Mouse (Mus musculus) left cerebral cortex, adult 18-20 months (tissue): ENCODE results near the gene Cyp2d22. TPM values are rescaled to one million over a fixed set of nuclear protein-coding genes. Genes with fewer than 3 reads are reported as not detected.
A peak's percentile ranks its signal among the peaks of the same experiment; 100 is the strongest.

Experiments used
- DNase-seq, 2 experiments: peaks; one replicate each; pipeline ENCODE4 v3.0.0; 2021 to 2022; ENCODE audit warnings: low spot score in 2 of 2, mixed read lengths in 1 of 2
- total RNA-seq, 2 experiments: library from RNA; stranded (reverse); gene quantifications; 2 replicates each; pipeline ENCODE4 v1.2.3; 2021

Gene Cyp2d22
- total RNA-seq, 2 experiments from 2014 or later: 36.4 to 40.9 TPM

GRCm38 (mm10) chr15:82347852-82348251 lies 32.2 kb downstream of the Cyp2d22 start:
- DNase-seq: no peak

- no peak for DNase-seq
Measured at GRCm38 (mm10) chr15:82347303-82347676, 32.8 kb downstream of the Cyp2d22 start.

- no peak for DNase-seq
Measured at GRCm38 (mm10) chr15:82346580-82347302, 33.3 kb downstream of the Cyp2d22 start.

DNA sequence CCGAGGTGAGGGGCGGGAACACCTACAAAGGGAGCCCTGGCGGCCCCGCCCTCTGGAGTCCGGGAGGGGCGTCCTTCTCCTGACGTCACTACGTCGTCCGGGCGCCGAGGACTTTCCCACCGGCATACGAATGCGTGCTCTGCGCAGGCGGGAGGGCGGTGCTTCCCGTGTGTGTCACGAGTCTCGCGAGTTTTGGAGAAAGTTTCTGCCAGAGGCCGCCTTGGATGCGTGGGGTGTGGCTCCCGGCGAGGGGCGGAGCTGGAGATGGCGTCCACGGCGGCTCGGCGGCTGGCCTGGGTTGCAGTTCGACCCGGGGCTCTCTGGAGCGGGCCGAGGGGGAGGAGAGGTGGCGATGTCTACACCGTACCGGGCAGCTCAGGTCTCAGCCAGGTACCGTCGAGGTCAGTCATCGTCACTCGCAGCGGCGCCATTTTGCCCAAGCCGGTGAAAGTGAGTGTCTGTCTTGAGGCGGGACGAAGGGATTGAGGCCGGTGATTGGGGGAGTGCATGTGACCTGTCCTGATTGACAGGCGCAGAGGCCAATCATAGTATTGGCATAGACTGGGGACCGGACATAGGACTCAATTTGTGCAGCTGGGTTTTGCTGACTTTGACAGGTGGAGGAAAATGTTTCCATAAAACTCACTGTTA lies 34.1 kb downstream of the Cyp2d22 start:
- peak; percentile 97 for DNase-seq

- DNase-seq: no peak
Measured at GRCm38 (mm10) chr15:82344971-82345370, 35.1 kb downstream of the Cyp2d22 start.

- DNase-seq: no peak
Measured at GRCm38 (mm10) chr15:82343368-82344287, 36.4 kb downstream of the Cyp2d22 start.

DNA sequence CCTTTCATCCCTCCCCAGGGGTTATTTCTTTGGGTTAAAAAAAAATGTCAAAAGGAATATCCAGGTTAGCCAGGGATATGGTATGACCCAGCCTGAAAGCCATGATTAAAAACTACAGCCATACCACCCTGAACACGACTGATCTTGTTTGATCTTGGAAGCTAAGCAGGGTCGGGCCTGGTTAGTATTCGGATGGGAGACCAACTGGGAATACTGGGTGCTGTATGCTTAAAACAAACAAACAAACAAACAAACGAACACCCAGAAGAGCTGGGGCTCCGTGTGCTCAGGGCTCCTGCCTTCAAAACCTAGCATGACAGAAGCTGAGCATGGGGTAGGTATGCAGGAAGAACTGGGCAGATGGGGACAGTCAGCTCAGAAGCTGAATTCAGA lies 37.5 kb downstream of the Cyp2d22 start:
- DNase-seq: no peak

DNA sequence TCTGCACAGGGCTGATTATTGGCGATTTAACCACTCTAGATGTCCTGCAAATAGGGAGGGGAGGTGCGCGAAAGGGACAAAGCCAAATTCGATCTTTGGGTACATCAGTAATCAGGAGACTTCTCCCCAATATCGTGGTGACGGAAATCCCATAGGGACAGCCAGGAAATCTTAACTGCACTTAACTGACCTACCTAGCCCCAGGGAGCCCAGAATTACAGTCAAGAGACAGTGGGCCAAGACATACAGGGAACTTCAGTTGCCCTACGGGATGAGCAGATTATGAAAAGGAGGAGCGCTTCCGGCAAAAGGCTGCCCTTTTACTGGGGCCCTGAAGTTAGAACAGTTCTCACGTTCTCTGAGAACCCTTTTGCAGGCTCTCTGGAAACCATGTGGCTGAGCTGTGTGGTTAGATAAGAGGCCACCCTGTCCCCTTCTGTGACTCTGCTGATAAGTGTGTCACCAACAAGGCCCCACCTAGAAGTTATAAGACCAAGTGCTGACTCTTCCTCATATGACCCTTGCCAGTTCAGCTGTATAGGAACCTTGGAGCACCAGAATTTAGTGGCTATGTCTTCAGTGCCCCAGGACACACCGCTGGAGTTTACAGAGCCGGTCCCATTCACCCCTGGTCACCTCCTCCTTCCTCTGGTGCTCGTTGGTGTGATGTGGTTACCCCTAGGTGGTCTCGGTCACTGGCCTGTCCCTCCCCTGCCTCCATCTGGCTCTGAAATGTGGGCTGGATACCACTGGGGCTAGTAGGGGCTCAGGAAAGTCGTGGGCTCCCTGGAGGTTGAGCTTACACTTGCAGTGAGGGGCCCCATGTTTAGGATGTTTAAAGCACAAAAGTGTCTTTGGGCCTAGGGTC lies 38.2 kb downstream of the Cyp2d22 start:
- DNase-seq: no peak

GRCm38 (mm10) chr15:82341036-82341501 lies 39.0 kb downstream of the Cyp2d22 start:
- no peak for DNase-seq

GRCm38 (mm10) chr15:82340414-82341035 lies 39.5 kb downstream of the Cyp2d22 start:
- no peak for DNase-seq

DNA sequence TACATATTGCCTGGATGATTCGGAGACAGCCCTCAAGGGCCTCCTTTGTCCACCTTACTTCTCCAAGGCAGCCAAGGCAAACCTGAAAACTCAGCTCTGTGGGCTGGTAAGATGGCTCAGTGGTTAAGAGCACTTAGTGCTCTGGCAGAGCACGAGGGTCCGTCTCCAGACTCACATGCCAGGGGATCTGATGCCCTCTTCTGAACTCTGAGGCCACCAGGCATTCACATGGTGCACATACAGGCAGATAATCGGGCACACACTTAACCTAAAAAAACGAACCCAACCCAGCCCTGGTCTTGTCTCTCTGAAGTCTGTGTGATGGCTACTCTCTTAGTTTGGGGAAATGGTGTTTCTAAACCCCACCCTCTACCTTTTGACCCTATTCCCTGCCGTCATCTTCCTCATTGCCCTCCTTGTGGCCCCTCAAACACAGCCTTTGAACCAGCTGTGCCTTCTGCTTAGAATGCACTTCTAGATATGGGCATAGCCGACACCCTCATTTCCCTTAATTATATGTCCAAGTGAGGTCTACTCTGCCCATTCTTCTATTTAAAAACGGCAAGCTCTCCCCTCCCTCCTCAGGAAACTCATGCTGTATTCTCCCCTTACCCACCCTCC lies 40.3 kb downstream of the Cyp2d22 start:
- DNase-seq: no peak

- no peak for DNase-seq
Measured at GRCm38 (mm10) chr15:82339150-82339549, 40.9 kb downstream of the Cyp2d22 start.

GRCm38 (mm10) chr15:82338593-82339112 lies 41.4 kb downstream of the Cyp2d22 start, which contains the start of the genes Naga, Pheta2 and Smdt1:
Gene Naga, minus strand, starts transcription at chr15:82338925.
Gene Pheta2, plus strand, starts transcription at chr15:82338942.
Gene Smdt1, plus strand, starts transcription at chr15:82338959.
- peak; percentile 92 to 93 for DNase-seq

DNA sequence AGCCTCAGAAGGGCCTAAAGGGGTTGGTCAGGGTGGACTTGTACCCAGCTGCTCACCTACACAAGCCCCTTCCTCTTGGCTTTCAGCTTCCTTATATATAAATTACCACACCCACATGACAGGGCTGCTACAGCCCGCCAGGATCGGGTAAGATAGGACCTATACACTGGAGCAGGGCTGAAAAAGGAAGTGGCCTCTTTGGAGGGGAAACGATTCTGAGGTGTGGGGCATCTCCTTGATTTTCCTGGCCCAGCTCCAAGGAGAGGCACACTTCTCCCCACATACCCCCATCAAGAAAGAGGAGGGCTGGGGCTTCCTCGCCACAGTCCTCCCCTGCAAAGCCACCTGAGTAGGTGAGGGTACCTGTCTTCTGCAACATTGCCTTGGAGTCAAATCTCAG lies 42.2 kb downstream of the Cyp2d22 start:
- no peak for DNase-seq

GRCm38 (mm10) chr15:82336629-82337028 lies 43.4 kb downstream of the Cyp2d22 start:
- no peak for DNase-seq

- DNase-seq: no peak
Measured at GRCm38 (mm10) chr15:82335194-82335593, 44.9 kb downstream of the Cyp2d22 start.

GRCm38 (mm10) chr15:82325382-82325781 lies 54.7 kb downstream of the Cyp2d22 start:
- DNase-seq: no peak

GRCm38 (mm10) chr15:82322195-82322594 lies 57.9 kb downstream of the Cyp2d22 start:
- no peak for DNase-seq
